ENCODE assay signal across 8 mouse cellular contexts in genomic region chr19:57007781-57008710, GRCm38 (mm10). TPM values are rescaled to one million over a fixed set of nuclear protein-coding genes. Genes with fewer than 3 reads are reported as not detected.
DNase-seq lines count a peak whose midpoint lies in the region; ATAC-seq and TF ChIP-seq lines count a peak whose summit lies in the region.

Gene Afap1l2 (minus strand): TSS chr19:57008228.

- WGBS in cerebellum, adult 2 months, result 1% methylated on average over 68 of the region's 68 CpGs
- 1% methylated on average over 67 of the region's 68 CpGs for WGBS in hindbrain, embryonic 14.5 days
- 3% methylated on average over 66 of the region's 68 CpGs for WGBS in midbrain, embryonic 12.5 days

- H3K4me2 ChIP-seq in hindbrain, embryonic 14.5 days (replicated peaks), result peak within 1 kb of the TSS; percentile 89
- peak within 1 kb of the TSS; percentile 90 for H3K4me2 ChIP-seq in midbrain, embryonic 12.5 days (replicated peaks)

- H3K9ac ChIP-seq in hindbrain, embryonic 14.5 days, result peak within 1 kb of the TSS; percentile 52
- H3K9ac ChIP-seq in midbrain, embryonic 12.5 days (replicated peaks), result peak within 1 kb of the TSS; percentile 44

- no peaks in the 10 kb centered on the region for H3K36me3 ChIP-seq in hindbrain, embryonic 14.5 days (replicated peaks; ENCODE audit: control insufficient read depth, insufficient read depth)
- H3K36me3 ChIP-seq in midbrain, embryonic 12.5 days, result no peaks in the 10 kb centered on the region

- TF ChIP-seq POLR2A in cerebellum, adult 2 months (IDR thresholded peaks at IDR 0.05; ENCODE audit: borderline replicate concordance, insufficient read depth, low read length), result peak; percentile 42; the same call in 1 of the 2 replicates

- DNase-seq in left cerebral cortex, postnatal 10 days (ENCODE audit: extremely low spot score in 1 of 2, low spot score in 2 of 2), result peak in 1 of 2 experiments; percentile 80
- DNase-seq in left cerebral cortex, postnatal 36 days (ENCODE audit: low spot score in 2 of 2), result no peak
- DNase-seq in cerebellum, adult 2 months, result peak; percentile 86 to 90
- DNase-seq in gastrocnemius, adult 18-20 months (ENCODE audit: low spot score), result peak; percentile 57
- no peak for DNase-seq in hindbrain, embryonic 14.5 days (ENCODE audit: low spot score)
- peak; percentile 42 for DNase-seq in left cerebral cortex, postnatal 4 days
- peak; percentile 75 for DNase-seq in urinary bladder, postnatal 14 days (ENCODE audit: low spot score)

- no peaks in the 10 kb centered on the region for H3K27me3 ChIP-seq in cerebellum, adult 2 months (ENCODE audit: control insufficient read depth, insufficient read depth, low read length)
- peaks cover 30% of the 10 kb centered on the region for H3K27me3 ChIP-seq in hindbrain, embryonic 14.5 days (ENCODE audit: control insufficient read depth, insufficient read depth, low read length)
- H3K27me3 ChIP-seq in midbrain, embryonic 12.5 days, result peaks cover 46% of the 10 kb centered on the region

- ATAC-seq in hindbrain, embryonic 14.5 days (ENCODE audit: low FRiP score), result peak; percentile 55
- ATAC-seq in midbrain, embryonic 12.5 days (ENCODE audit: low FRiP score, low read depth), result peak; percentile 54; the same call in 1 of the 2 replicates

- H3K4me1 ChIP-seq in cerebellum, adult 2 months (ENCODE audit: control insufficient read depth, insufficient read depth, low read length), result peaks cover 18% of the 10 kb centered on the region
- peaks cover 7% of the 10 kb centered on the region for H3K4me1 ChIP-seq in hindbrain, embryonic 14.5 days (replicated peaks; ENCODE audit: control insufficient read depth, insufficient read depth, low read length)
- H3K4me1 ChIP-seq in midbrain, embryonic 12.5 days, result peaks cover 25% of the 10 kb centered on the region

- intact Hi-C loops in left cerebral cortex, postnatal 10 days (cut with DNase I), result loop anchor here (5.0 kb wide), 1 partner anchor 86 kb away; no protein-coding TSS in a partner anchor
- intact Hi-C loops in left cerebral cortex, postnatal 36 days (cut with DNase I), result loop anchor here (2.0 kb wide), 1 partner anchor 89 kb away; no protein-coding TSS in a partner anchor
- intact Hi-C loops in left cerebral cortex, postnatal 4 days (cut with DNase I), result no loop called here

- H3K9me3 ChIP-seq in hindbrain, embryonic 14.5 days (ENCODE audit: control insufficient read depth, low read length), result no peaks in the 10 kb centered on the region
- H3K9me3 ChIP-seq in midbrain, embryonic 12.5 days, result no peaks in the 10 kb centered on the region

- H3K4me3 ChIP-seq in cerebellum, adult 2 months (replicated peaks; ENCODE audit: insufficient read depth, low read depth, low read length), result peak within 1 kb of the TSS; percentile 90
- peak within 1 kb of the TSS; percentile 41 for H3K4me3 ChIP-seq in hindbrain, embryonic 14.5 days (replicated peaks; ENCODE audit: low read length)
- peak within 1 kb of the TSS; percentile 50 for H3K4me3 ChIP-seq in midbrain, embryonic 12.5 days

- TF ChIP-seq CTCF in cerebellum, adult 2 months (IDR thresholded peaks at IDR 0.05; ENCODE audit: borderline replicate concordance, insufficient read depth, low read depth, low read length), result peak; percentile 90

- peak within 1 kb of the TSS; percentile 90 for H3K27ac ChIP-seq in cerebellum, adult 2 months (ENCODE audit: insufficient read depth, low read length)
- H3K27ac ChIP-seq in hindbrain, embryonic 14.5 days, result no peak within 1 kb of the TSS; the same call in 1 of the 2 replicates
- H3K27ac ChIP-seq in midbrain, embryonic 12.5 days (replicated peaks), result no peak within 1 kb of the TSS

RNA-seq across cellular contexts. Expression of gene Afap1l2, which starts in this region (rescaled TPM):
- 10 to 100 TPM; 13.2 to 14.5 TPM for total RNA-seq in left cerebral cortex, postnatal 10 days (2021)
- 10 to 100 TPM in 1 of 2 experiments, 1 to 10 TPM in 1; 6.7 to 10.2 TPM for total RNA-seq in left cerebral cortex, postnatal 36 days (2021)
- polyA plus RNA-seq in cerebellum, adult 2 months (2012; rRNA removed), result 43.3 and 50.1 TPM in 2 replicates
- 1 to 10 TPM; 1.2 to 1.9 TPM for total RNA-seq in gastrocnemius, adult 18-20 months (2021)
- 13.7 and 16.2 TPM in 2 replicates for polyA plus RNA-seq in hindbrain, embryonic 14.5 days (2014; fragmentation: Nextera tagmentation; extraction: Ambion mirVana)
- total RNA-seq in left cerebral cortex, postnatal 4 days (2021), result 10 to 100 TPM; 13.6 TPM
- 3.8 and 4.9 TPM in 2 replicates for polyA plus RNA-seq in midbrain, embryonic 12.5 days (2016; fragmentation: Nextera tagmentation; extraction: Ambion mirVana)

Comparison
In these comparisons a context has a peak if more than half of its experiments do, and no peak if none do; other contexts are left out.
1. DNase-seq: peak in cerebellum, adult 2 months (2 of 2), gastrocnemius, adult 18-20 months (single experiment), left cerebral cortex, postnatal 4 days (single experiment) and urinary bladder, postnatal 14 days (single experiment); none in left cerebral cortex, postnatal 36 days (0 of 2) and hindbrain, embryonic 14.5 days (single experiment).
2. Peak in every context shown above with its lines, with median percentiles within 50 percentile points of each other: H3K4me3 ChIP-seq.